Mouse (Mus musculus): ENCODE measurements around the gene Aldh6a1. TPM values are rescaled to one million over a fixed set of nuclear protein-coding genes. Genes with fewer than 3 reads are reported as not detected.

Gene Aldh6a1
- total RNA-seq, 2 experiments from 2014 or later, result 32.1 to 34.1 TPM

- peak; percentile 80 for DNase-seq
These were observed 33.8 kb downstream of the Aldh6a1 start, which contains the start of gene Rnf113a2 for GRCm38 (mm10) chr12:84416834-84417604. Rnf113a2 (plus strand) TSS chr12:84417196.

- DNase-seq, result peak; percentile 93
These were observed 41.8 kb downstream of the Aldh6a1 start, which contains the start of the genes Entpd5 and Bbof1 for GRCm38 (mm10) chr12:84408819-84409507. Entpd5 (minus strand) TSS chr12:84409029. Bbof1 (plus strand) TSS chr12:84409071.

GRCm38 (mm10) chr12:84407874-84408818 is 42.7 kb downstream of the Aldh6a1 start:
- DNase-seq, result peak; percentile 9

- no peak for DNase-seq
These were observed 43.5 kb downstream of the Aldh6a1 start for GRCm38 (mm10) chr12:84407259-84407658.

- DNase-seq, result no peak
These were observed 46.3 kb downstream of the Aldh6a1 start for GRCm38 (mm10) chr12:84404541-84404940.

GRCm38 (mm10) chr12:84402923-84403322 is 47.9 kb downstream of the Aldh6a1 start:
- DNase-seq, result no peak

- no peak for DNase-seq
These were observed 50.2 kb downstream of the Aldh6a1 start for GRCm38 (mm10) chr12:84400653-84401052.

- no peak for DNase-seq
These were observed 50.7 kb downstream of the Aldh6a1 start for GRCm38 (mm10) chr12:84400068-84400467.

GRCm38 (mm10) chr12:84399663-84400062 is 51.1 kb downstream of the Aldh6a1 start:
- DNase-seq, result no peak

GRCm38 (mm10) chr12:84399135-84399534 is 51.7 kb downstream of the Aldh6a1 start:
- no peak for DNase-seq

- no peak for DNase-seq
These were observed 52.2 kb downstream of the Aldh6a1 start for GRCm38 (mm10) chr12:84398629-84399028.

GRCm38 (mm10) chr12:84397685-84398084 is 53.1 kb downstream of the Aldh6a1 start:
- DNase-seq, result no peak

GRCm38 (mm10) chr12:84396947-84397679 is 53.7 kb downstream of the Aldh6a1 start:
- DNase-seq, result no peak

GRCm38 (mm10) chr12:84393847-84394246 is 57.0 kb downstream of the Aldh6a1 start:
- no peak for DNase-seq

GRCm38 (mm10) chr12:84392681-84393080 is 58.1 kb downstream of the Aldh6a1 start:
- no peak for DNase-seq

GRCm38 (mm10) chr12:84390336-84390735 is 60.5 kb downstream of the Aldh6a1 start:
- no peak for DNase-seq

GRCm38 (mm10) chr12:84388774-84389400 is 61.9 kb downstream of the Aldh6a1 start:
- no peak for DNase-seq

GRCm38 (mm10) chr12:84388097-84388496 is 62.7 kb downstream of the Aldh6a1 start:
- DNase-seq, result no peak

GRCm38 (mm10) chr12:84385408-84385807 is 65.4 kb downstream of the Aldh6a1 start:
- DNase-seq, result no peak

GRCm38 (mm10) chr12:84384644-84385081 is 66.1 kb downstream of the Aldh6a1 start:
- no peak for DNase-seq

- DNase-seq, result no peak
These were observed 68.4 kb downstream of the Aldh6a1 start for GRCm38 (mm10) chr12:84382369-84382768.

Data from gastrocnemius, postnatal 10 days (tissue).